Mouse (Mus musculus) MEL (cell line): ENCODE measurements around the gene Olfr545. TPM values are rescaled to one million over a fixed set of nuclear protein-coding genes. Genes with fewer than 3 reads are reported as not detected.
A peak's percentile ranks its signal among the peaks of the same experiment; 100 is the strongest.

Experiments used
- DNase-seq: peaks from one replicate; pipeline ENCODE4 v3.0.0; 2011; ENCODE audit warnings: low read depth, low spot score
- H3K27ac ChIP-seq: 2 replicates; pipeline ENCODE4 v1.5.1; 2012; ENCODE audit warnings: low read depth, mild to moderate bottlenecking, control low read depth, low read length, moderate library complexity; ENCODE audit not compliant: control insufficient read depth
- H3K27me3 ChIP-seq, 2 experiments: fragments of 150-350 bp in 1 of 2; sonication (generic) in 1 of 2; 2 replicates each; pipeline ENCODE4 v1.6.1; 2012; ENCODE audit warnings: low read length in 2 of 2, mild to moderate bottlenecking in 2 of 2, improper control_type of control experiment in 1 of 2, moderate library complexity in 1 of 2; ENCODE audit not compliant: insufficient read depth in 2 of 2, control insufficient read depth in 1 of 2
- H3K36me3 ChIP-seq, 2 experiments: 2 replicates each; pipeline ENCODE4 v1.6.1; 2012 to 2014; ENCODE audit warnings: low read length in 2 of 2, improper control_type of control experiment in 1 of 2, inconsistent platforms in 1 of 2, mild to moderate bottlenecking in 1 of 2; ENCODE audit not compliant: insufficient read depth in 2 of 2, control insufficient read depth in 1 of 2
- H3K4me1 ChIP-seq, 2 experiments: fragments of 150-350 bp in 1 of 2; sonication (generic) in 1 of 2; 2 replicates each; pipeline ENCODE4 v1.6.1; 2012; ENCODE audit warnings: low read length in 2 of 2, improper control_type of control experiment in 1 of 2, mild to moderate bottlenecking in 1 of 2; ENCODE audit not compliant: insufficient read depth in 2 of 2, control insufficient read depth in 1 of 2
- H3K4me3 ChIP-seq, 2 experiments: fragments of 150-350 bp in 1 of 2; sonication (generic) in 1 of 2; 2 replicates each; pipeline ENCODE4 v1.5.1; 2012; ENCODE audit warnings: low read depth in 2 of 2, low read length in 2 of 2, mild to moderate bottlenecking in 2 of 2, moderate library complexity in 2 of 2, control low read depth in 1 of 2, improper control_type of control experiment in 1 of 2; ENCODE audit not compliant: control insufficient read depth in 1 of 2, insufficient read depth in 1 of 2
- H3K79me2 ChIP-seq: 2 replicates; pipeline ENCODE4 v1.6.1; 2012; ENCODE audit warnings: mild to moderate bottlenecking, low read length, moderate library complexity; ENCODE audit not compliant: control insufficient read depth, poor library complexity, insufficient read depth
- H3K9ac ChIP-seq: 2 replicates; pipeline ENCODE4 v1.6.1; 2012; ENCODE audit warnings: low read depth, mild to moderate bottlenecking, control low read depth, low read length, moderate library complexity; ENCODE audit not compliant: control insufficient read depth, poor library complexity, severe bottlenecking
- H3K9me3 ChIP-seq: fragments of 150-350 bp; sonication (generic); replicated peaks from 2 replicates; pipeline ENCODE4 v1.6.1; 2012; ENCODE audit warnings: mild to moderate bottlenecking, low read length, improper control_type of control experiment, moderate library complexity; ENCODE audit not compliant: insufficient read depth
- CHD1 ChIP-seq: IDR thresholded peaks from 2 replicates; pipeline ENCODE4 v1.6.1; 2012; ENCODE audit warnings: low read depth, mild to moderate bottlenecking, inconsistent platforms, low read length, improper control_type of control experiment
- CHD2 ChIP-seq: IDR thresholded peaks from 2 replicates; pipeline ENCODE4 v1.6.1; 2011; ENCODE audit warnings: low read length, improper control_type of control experiment
- EP300 ChIP-seq, 2 experiments: IDR thresholded peaks; 2 replicates each; pipeline ENCODE4 v1.6.1; 2011; ENCODE audit warnings: improper control_type of control experiment in 2 of 2, low read length in 2 of 2, low read depth in 1 of 2, mild to moderate bottlenecking in 1 of 2
- ETS1 ChIP-seq: IDR thresholded peaks from 2 replicates; pipeline ENCODE4 v1.6.1; 2012; ENCODE audit warnings: low read depth, mild to moderate bottlenecking, inconsistent platforms, low read length, improper control_type of control experiment, moderate library complexity
- GABPA ChIP-seq: IDR thresholded peaks from 2 replicates; pipeline ENCODE4 v1.6.1; 2012; ENCODE audit warnings: low read depth, mild to moderate bottlenecking, inconsistent platforms, low read length, improper control_type of control experiment, moderate library complexity
- GATA1 ChIP-seq: IDR thresholded peaks from 2 replicates; pipeline ENCODE4 v1.6.1; 2011; ENCODE audit warnings: low read depth, low read length, improper control_type of control experiment
- HCFC1 ChIP-seq: IDR thresholded peaks from 2 replicates; pipeline ENCODE4 v1.6.1; 2012; ENCODE audit warnings: low read depth, mild to moderate bottlenecking, inconsistent platforms, low read length, improper control_type of control experiment, moderate library complexity
- KAT2A ChIP-seq: conservative IDR thresholded peaks from 2 replicates; pipeline ENCODE4 v1.6.1; 2012; ENCODE audit warnings: low read depth, low read length, improper control_type of control experiment, inconsistent platforms
- MEF2A ChIP-seq: IDR thresholded peaks from 2 replicates; pipeline ENCODE4 v1.6.1; 2014; ENCODE audit warnings: low read depth, mild to moderate bottlenecking, inconsistent platforms, low read length, improper control_type of control experiment; ENCODE audit not compliant: poor library complexity, insufficient replicate concordance, severe bottlenecking; ENCODE audit errors: extremely low read depth
- MYC ChIP-seq: IDR thresholded peaks from 2 replicates; pipeline ENCODE4 v1.6.1; 2011; ENCODE audit warnings: low read depth, mild to moderate bottlenecking, low read length, improper control_type of control experiment, moderate library complexity
- POLR2A ChIP-seq, 2 experiments: IDR thresholded peaks; 2 replicates each; pipeline ENCODE4 v1.6.1; 2011 to 2012; ENCODE audit warnings: low read length in 2 of 2, mild to moderate bottlenecking in 2 of 2, control low read depth in 1 of 2, improper control_type of control experiment in 1 of 2, low read depth in 1 of 2, moderate library complexity in 1 of 2; ENCODE audit not compliant: control insufficient read depth in 1 of 2, insufficient read depth in 1 of 2, poor library complexity in 1 of 2
- POLR2AphosphoS2 ChIP-seq: IDR thresholded peaks from 2 replicates; pipeline ENCODE4 v1.6.1; 2011; ENCODE audit warnings: low read length, improper control_type of control experiment
- POLR2AphosphoS5 ChIP-seq: IDR thresholded peaks from 2 replicates; pipeline ENCODE4 v1.6.1; 2012; ENCODE audit warnings: low read depth, borderline replicate concordance, mild to moderate bottlenecking, inconsistent platforms, low read length, moderate library complexity, mixed read lengths
- SIN3A ChIP-seq: IDR thresholded peaks from 2 replicates; pipeline ENCODE4 v1.6.1; 2012; ENCODE audit warnings: low read length, improper control_type of control experiment, inconsistent platforms
- TCF12 ChIP-seq: IDR thresholded peaks from 2 replicates; pipeline ENCODE4 v1.6.1; 2014; ENCODE audit warnings: low read depth, mild to moderate bottlenecking, inconsistent platforms, low read length, improper control_type of control experiment, moderate library complexity
- UBTF ChIP-seq: IDR thresholded peaks from 2 replicates; pipeline ENCODE4 v1.6.1; 2012; ENCODE audit warnings: low read depth, mild to moderate bottlenecking, inconsistent platforms, low read length, improper control_type of control experiment, moderate library complexity, borderline replicate concordance; ENCODE audit not compliant: insufficient read depth
- USF2 ChIP-seq, 2 experiments: IDR thresholded peaks; 2 replicates each; pipeline ENCODE4 v1.6.1; 2011 to 2012; ENCODE audit warnings: improper control_type of control experiment in 2 of 2, low read length in 2 of 2, borderline replicate concordance in 1 of 2, inconsistent platforms in 1 of 2, low read depth in 1 of 2, mild to moderate bottlenecking in 1 of 2; ENCODE audit not compliant: insufficient read depth in 1 of 2
- ZKSCAN1 ChIP-seq: IDR thresholded peaks from 2 replicates; pipeline ENCODE4 v1.6.1; 2012; ENCODE audit warnings: low read depth, mild to moderate bottlenecking, inconsistent platforms, low read length, improper control_type of control experiment, moderate library complexity
- polyA plus RNA-seq, 2 experiments: library from polyadenylated mRNA; stranded (reverse) in 1 of 2; unstranded in 1 of 2; fragments of >175 nt in 1 of 2; fragments of >200 nt in 1 of 2; gene quantifications; 2 replicates each; pipeline versions ENCODE4 v1.2.1 to v1.2.4; 2012; ENCODE audit warnings: low replicate concordance in 2 of 2, low read depth in 1 of 2; ENCODE audit not compliant: insufficient read length in 2 of 2, insufficient read depth in 1 of 2, missing spikeins in 1 of 2
- total RNA-seq: library from RNA; depleted of rRNA; stranded (reverse); fragments of 300-350 nt; gene quantifications from 2 replicates; pipeline ENCODE4 v1.2.3, GENCODE M21; 2012

The Olfr545 gene
- total and polyA plus RNA-seq, 3 experiments, result 0.12 to 0.25 TPM; not detected in 1

DNA sequence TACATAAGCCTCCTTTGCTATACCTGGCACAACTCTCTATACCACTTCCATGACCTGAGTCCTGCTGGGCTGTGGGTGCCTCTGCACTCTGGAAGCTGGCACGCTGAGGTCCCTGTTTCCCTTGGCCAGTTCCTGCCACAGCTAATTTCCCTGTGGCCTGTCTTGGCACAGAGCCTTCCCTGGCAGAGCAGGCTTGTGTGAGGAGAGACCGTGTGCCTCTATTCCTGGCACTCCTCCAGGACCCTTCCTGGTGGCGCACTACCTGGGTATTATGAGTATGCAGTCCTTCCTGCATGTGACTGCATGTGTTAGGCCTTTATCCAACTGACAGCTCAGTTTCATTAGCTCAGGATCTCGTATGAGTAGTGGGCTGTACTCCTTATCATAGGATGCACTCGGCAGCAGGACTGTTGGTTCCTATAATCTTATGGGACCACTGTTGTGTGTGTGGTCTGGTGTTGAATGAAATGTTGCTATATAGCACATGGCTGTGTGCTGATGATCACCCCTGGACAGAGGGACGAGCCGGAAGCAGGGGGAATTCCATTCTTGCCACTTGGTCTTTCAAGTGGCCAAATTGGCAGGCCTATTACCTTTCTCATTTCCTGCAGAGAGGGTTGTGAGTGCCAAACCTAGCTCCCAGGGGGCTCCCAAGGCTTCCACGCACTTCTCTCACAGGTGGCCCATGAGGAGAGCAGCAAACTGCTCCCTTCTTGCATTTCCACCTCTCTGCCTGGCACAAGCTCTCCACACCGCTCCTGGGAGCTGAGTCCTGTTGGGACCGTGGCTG is 17.1 kb upstream of the Olfr545 start:
- H3K9me3 ChIP-seq, result no peaks in the 10 kb centered on the region
- no peak overlapping the region for H3K4me3 ChIP-seq
- H3K36me3 ChIP-seq, result peaks cover 0 to 6% of the 10 kb centered on the region in 2 experiments; a peak in 1 of 4 replicates
- no peak overlapping the region for H3K9ac ChIP-seq
- H3K27me3 ChIP-seq, result peaks cover 5 to 6% of the 10 kb centered on the region in 2 experiments; a peak in 3 of 4 replicates
- H3K4me1 ChIP-seq, result peaks cover 2 to 11% of the 10 kb centered on the region in 2 experiments; a peak in 3 of 4 replicates
- TF ChIP-seq GATA1, result no peak
- no peak for TF ChIP-seq MYC
- no peak for TF ChIP-seq USF2 (IDR thresholded peaks at IDR 0.05; ENCODE audit: borderline replicate concordance in 1 of 2, insufficient read depth in 1 of 2, low read depth in 1 of 2, low read length in 2 of 2)
- no peak for TF ChIP-seq ZKSCAN1
- no peak for TF ChIP-seq POLR2A (IDR thresholded peaks at IDR 0.05; ENCODE audit: control insufficient read depth in 1 of 2, insufficient read depth in 1 of 2, low read depth in 1 of 2, low read length in 2 of 2, poor library complexity in 1 of 2)
- TF ChIP-seq CHD2, result no peak
- TF ChIP-seq TCF12, result no peak
- no peak for TF ChIP-seq POLR2AphosphoS2
- peaks cover 1% of the 10 kb centered on the region; the same call in 1 of the 2 replicates for H3K79me2 ChIP-seq
- DNase-seq, result no peak
- no peak overlapping the region for H3K27ac ChIP-seq

DNA sequence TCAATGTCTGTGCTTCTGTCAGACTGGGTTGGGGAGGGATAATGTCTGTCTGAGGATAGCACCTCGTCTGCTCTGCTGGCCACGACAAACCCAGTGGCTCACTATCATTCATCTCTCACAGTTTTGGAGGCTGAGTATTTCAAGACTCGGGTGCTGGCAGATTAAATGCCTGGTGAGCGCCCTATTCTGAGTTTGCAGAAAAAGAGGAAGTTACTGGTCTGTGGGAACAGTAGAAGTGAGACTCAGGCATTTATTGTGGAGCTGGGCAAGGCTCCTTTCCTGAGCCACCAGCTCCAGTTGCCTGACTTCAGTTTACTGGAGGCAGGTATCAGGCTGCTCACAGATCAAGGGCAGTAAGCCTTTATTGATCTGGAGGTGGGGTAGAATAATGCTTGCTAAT is 14.8 kb upstream of the Olfr545 start:
- peak; percentile 83 for DNase-seq
- peaks cover 1% of the 10 kb centered on the region; the same call in 1 of the 2 replicates for H3K79me2 ChIP-seq
- no peak overlapping the region for H3K27ac ChIP-seq
- H3K9me3 ChIP-seq, result no peaks in the 10 kb centered on the region
- H3K9ac ChIP-seq, result peak overlapping the region; percentile 25
- H3K27me3 ChIP-seq, result peaks cover 5 to 6% of the 10 kb centered on the region in 2 experiments; a peak in 3 of 4 replicates
- peaks cover 0 to 6% of the 10 kb centered on the region in 2 experiments; a peak in 1 of 4 replicates for H3K36me3 ChIP-seq
- peak overlapping the region; percentile 61 to 86; a peak in 3 of 4 replicates for H3K4me3 ChIP-seq
- TF ChIP-seq MEF2A (no peak), UBTF (no peak), KAT2A (no peak), SIN3A (no peak), POLR2AphosphoS5 (no peak), HCFC1 (no peak), GABPA (no peak), CHD2 (no peak), MYC (no peak), ETS1 (no peak), USF2 (IDR thresholded peaks at IDR 0.05; ENCODE audit: borderline replicate concordance in 1 of 2, insufficient read depth in 1 of 2, low read depth in 1 of 2, low read length in 2 of 2) (no peak), CHD1 (no peak), EP300 (IDR thresholded peaks at IDR 0.05; ENCODE audit: low read depth in 1 of 2, low read length in 2 of 2) (no peak)
- H3K4me1 ChIP-seq, result peaks cover 2 to 11% of the 10 kb centered on the region in 2 experiments; a peak in 3 of 4 replicates
